Mouse (Mus musculus) midbrain, embryonic 13.5 days (tissue): ENCODE measurements at regions not wholly inside any gene's neighbourhood (a gene's known extent, or its start where the extent isn't known, plus 50 kb on each side); places are given as distances from the start of the nearest gene placed in this dataset.

Source experiments
- ATAC-seq: fragments of 200-750 bp; cut with Nextera tagmentation; 2 replicates; pipeline ENCODE4 v1.8.0; 2017; ENCODE audit warnings: mild to moderate bottlenecking, moderate TSS enrichment, moderate library complexity
- H3K27ac ChIP-seq: fragments of 300-500 bp; sonication (generic); 2 replicates; pipeline ENCODE4 v1.5.1; 2015; ENCODE audit warnings: inconsistent platforms, mild to moderate bottlenecking, moderate library complexity
- H3K27me3 ChIP-seq: fragments of 300-500 bp; sonication (generic); 2 replicates; pipeline ENCODE4 v1.6.1; 2015; ENCODE audit warnings: mild to moderate bottlenecking, inconsistent platforms
- H3K36me3 ChIP-seq: fragments of 300-500 bp; sonication (generic); 2 replicates; pipeline ENCODE4 v1.6.1; 2015; ENCODE audit warnings: mild to moderate bottlenecking, inconsistent platforms
- H3K4me1 ChIP-seq: fragments of 300-500 bp; sonication (generic); replicated peaks from 2 replicates; pipeline ENCODE4 v1.6.1; 2015; ENCODE audit warnings: inconsistent platforms
- H3K4me2 ChIP-seq: fragments of 300-500 bp; sonication (generic); replicated peaks from 2 replicates; pipeline ENCODE4 v1.6.1; 2015; ENCODE audit warnings: moderate library complexity, mild to moderate bottlenecking, inconsistent platforms
- H3K4me3 ChIP-seq: fragments of 300-500 bp; sonication (generic); replicated peaks from 2 replicates; pipeline ENCODE4 v1.5.1; 2015; ENCODE audit warnings: mild to moderate bottlenecking, inconsistent platforms
- H3K9ac ChIP-seq: fragments of 300-500 bp; sonication (generic); replicated peaks from 2 replicates; pipeline ENCODE4 v1.6.1; 2015; ENCODE audit warnings: mild to moderate bottlenecking, inconsistent platforms
- H3K9me3 ChIP-seq: fragments of 300-500 bp; sonication (generic); 2 replicates; pipeline ENCODE4 v1.6.1; 2016; ENCODE audit warnings: mild to moderate bottlenecking, inconsistent platforms
- WGBS: fragments of 180-500 bp; shearing (Covaris S2); methylation state at CpG from one replicate; pipeline ENCODE4 v1.1.7; 2015; 5-methylcytosine and 5-hydroxymethylcytosine counted together

- 80% methylated on average over 2 of the region's 2 CpGs for WGBS
- Histone ChIP-seq H3K27ac (no peak overlapping the region), H3K4me1 (peaks cover 6% of the 10 kb centered on the region; the same call in 1 of the 2 replicates), H3K9me3 (no peaks in the 10 kb centered on the region), H3K27me3 (no peaks in the 10 kb centered on the region), H3K9ac (no peak overlapping the region), H3K4me3 (no peak overlapping the region), H3K4me2 (no peak overlapping the region), H3K36me3 (no peaks in the 10 kb centered on the region)
- no peak for ATAC-seq
These were observed 363.2 kb upstream of the Trib2 start for GRCm38 (mm10) chr12:16179897-16180296.

DNA sequence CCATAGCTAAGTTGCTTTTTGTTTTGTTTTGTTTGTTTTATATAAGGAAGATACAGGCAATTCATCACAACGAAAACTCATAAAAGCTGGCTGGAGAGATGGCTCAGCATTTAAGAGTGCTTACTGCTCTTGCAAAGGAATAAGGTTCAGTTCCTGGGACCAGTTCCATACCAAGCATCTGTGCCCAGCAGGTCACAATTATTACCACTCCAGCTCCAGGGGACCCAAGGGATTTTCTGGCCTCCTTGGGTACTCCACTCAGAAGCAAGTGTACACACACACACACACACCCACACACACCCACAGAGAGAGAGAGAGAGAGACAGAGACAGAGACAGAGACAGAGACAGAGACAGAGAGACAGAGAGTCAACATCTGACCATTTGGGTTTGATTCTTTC lies 359.6 kb upstream of the Trib2 start:
- Histone ChIP-seq H3K4me2 (no peak overlapping the region), H3K4me1 (no peaks in the 10 kb centered on the region), H3K9me3 (no peaks in the 10 kb centered on the region), H3K36me3 (no peaks in the 10 kb centered on the region), H3K27ac (no peak overlapping the region), H3K27me3 (no peaks in the 10 kb centered on the region), H3K9ac (no peak overlapping the region), H3K4me3 (no peak overlapping the region)
- no peak for ATAC-seq
- 91% methylated on average over 1 of the region's 1 CpGs for WGBS

- WGBS: 87% methylated on average over 2 of the region's 2 CpGs
These were observed 355.5 kb upstream of the Trib2 start for GRCm38 (mm10) chr12:16172176-16172575.

DNA sequence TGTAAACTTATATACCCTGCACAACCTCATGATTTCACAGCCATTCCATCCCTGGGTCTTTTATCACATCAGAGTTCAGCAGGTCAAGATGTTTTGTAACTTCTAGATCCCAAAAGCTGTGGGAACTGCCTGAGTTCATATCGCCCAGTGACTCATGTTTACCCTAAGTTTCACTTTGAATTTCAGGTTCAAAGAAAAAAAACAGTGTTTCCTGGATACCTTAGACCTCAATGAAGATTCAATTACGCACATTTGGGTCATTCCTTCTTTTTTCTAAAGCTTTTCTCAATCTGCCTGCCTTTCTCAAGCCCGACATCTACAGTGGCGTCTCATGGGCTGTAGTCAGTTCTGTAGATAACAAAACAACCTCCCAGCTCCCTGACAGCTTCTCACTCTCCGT lies 354.9 kb upstream of the Trib2 start:
- Histone ChIP-seq H3K27me3 (no peaks in the 10 kb centered on the region), H3K9me3 (no peaks in the 10 kb centered on the region), H3K4me3 (no peak overlapping the region), H3K9ac (no peak overlapping the region), H3K4me2 (no peak overlapping the region), H3K27ac (no peak overlapping the region), H3K36me3 (no peaks in the 10 kb centered on the region), H3K4me1 (no peaks in the 10 kb centered on the region)
- WGBS: 88% methylated on average over 5 of the region's 5 CpGs
- ATAC-seq: no peak

More at GRCm38 (mm10) chr12:16172176-16172575, 355.5 kb upstream of the Trib2 start:
- Histone ChIP-seq H3K27me3 (no peaks in the 10 kb centered on the region), H3K9me3 (no peaks in the 10 kb centered on the region), H3K36me3 (no peaks in the 10 kb centered on the region), H3K4me1 (no peaks in the 10 kb centered on the region), H3K4me2 (no peak overlapping the region), H3K4me3 (no peak overlapping the region), H3K27ac (no peak overlapping the region), H3K9ac (no peak overlapping the region)
- ATAC-seq: no peak

DNA sequence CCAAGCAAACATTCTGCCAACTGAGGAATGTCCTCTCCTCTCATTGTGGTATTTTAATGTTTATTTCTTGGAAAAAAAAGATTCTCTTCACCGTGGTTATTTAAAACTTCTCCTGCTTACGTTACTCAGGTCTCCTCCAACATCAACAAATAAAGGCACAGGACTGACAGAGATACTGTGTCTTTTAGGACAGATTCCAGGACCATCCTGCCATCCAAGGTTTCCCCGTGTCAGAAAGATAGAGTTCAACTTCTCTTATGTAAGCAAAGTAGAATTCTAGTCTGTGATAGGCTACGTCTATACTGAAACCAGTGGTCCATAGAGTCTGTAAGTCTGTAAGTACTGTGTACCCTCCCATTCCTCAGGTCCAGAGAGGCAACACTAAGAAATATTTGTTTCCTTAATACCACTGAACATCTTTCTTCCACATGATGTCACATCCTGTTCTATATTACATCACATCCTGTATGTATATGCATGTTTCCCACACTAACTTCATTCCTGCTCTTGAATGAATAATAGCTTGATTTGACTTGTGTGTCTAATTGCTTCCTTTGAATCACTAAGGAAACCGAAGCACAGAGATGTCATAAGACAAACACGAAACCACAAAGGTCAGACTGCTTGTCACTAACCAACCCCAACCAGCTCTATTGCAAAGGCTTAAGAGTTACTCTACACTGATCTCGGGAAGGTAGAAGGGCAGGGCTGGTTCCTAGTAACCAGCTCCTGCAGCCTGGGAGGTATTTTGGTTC lies 353.2 kb upstream of the Trib2 start:
- no peak overlapping the region for H3K4me3 ChIP-seq
- no peak for ATAC-seq
- H3K27ac ChIP-seq: no peak overlapping the region
- H3K4me2 ChIP-seq: no peak overlapping the region
- H3K36me3 ChIP-seq: no peaks in the 10 kb centered on the region
- no peaks in the 10 kb centered on the region for H3K27me3 ChIP-seq
- H3K9me3 ChIP-seq: no peaks in the 10 kb centered on the region
- 90% methylated on average over 7 of the region's 7 CpGs for WGBS
- no peak overlapping the region for H3K9ac ChIP-seq
- no peaks in the 10 kb centered on the region for H3K4me1 ChIP-seq

- no peak for ATAC-seq
- H3K9ac ChIP-seq: no peak overlapping the region
- 82% methylated on average over 7 of the region's 7 CpGs for WGBS
These were observed 351.1 kb upstream of the Trib2 start for GRCm38 (mm10) chr12:16167793-16168343.

DNA sequence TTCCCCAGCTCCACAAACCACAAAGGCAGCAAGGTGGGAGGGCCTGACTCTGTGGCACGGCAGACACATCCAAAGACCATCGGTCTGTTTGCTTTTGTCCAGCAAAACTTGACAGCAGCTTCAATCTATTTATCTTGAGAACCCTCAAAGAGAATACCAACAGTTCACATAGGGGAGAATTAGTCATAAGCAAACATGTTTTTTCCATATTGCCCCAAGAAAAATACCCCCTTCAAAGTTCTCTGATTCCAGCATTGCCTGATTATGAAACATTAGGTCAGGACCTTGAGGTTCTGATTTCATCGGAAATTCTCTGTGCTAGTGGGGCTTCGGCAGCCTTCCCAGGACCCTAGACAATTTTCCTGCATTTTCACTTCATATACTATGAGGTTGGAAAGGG lies 348.4 kb upstream of the Trib2 start:
- H3K9ac ChIP-seq: no peak overlapping the region
- ATAC-seq: no peak
- H3K4me3 ChIP-seq: no peak overlapping the region
- H3K27me3 ChIP-seq: no peaks in the 10 kb centered on the region
- H3K4me1 ChIP-seq: no peaks in the 10 kb centered on the region
- 87% methylated on average over 4 of the region's 4 CpGs for WGBS
- no peaks in the 10 kb centered on the region for H3K36me3 ChIP-seq
- H3K4me2 ChIP-seq: no peak overlapping the region
- H3K9me3 ChIP-seq: no peaks in the 10 kb centered on the region
- H3K27ac ChIP-seq: no peak overlapping the region

More at GRCm38 (mm10) chr12:16167793-16168343, 351.1 kb upstream of the Trib2 start:
- Histone ChIP-seq H3K9me3 (no peaks in the 10 kb centered on the region), H3K4me3 (no peak overlapping the region), H3K4me2 (no peak overlapping the region), H3K27me3 (no peaks in the 10 kb centered on the region), H3K4me1 (no peaks in the 10 kb centered on the region), H3K36me3 (no peaks in the 10 kb centered on the region), H3K27ac (no peak overlapping the region)

DNA sequence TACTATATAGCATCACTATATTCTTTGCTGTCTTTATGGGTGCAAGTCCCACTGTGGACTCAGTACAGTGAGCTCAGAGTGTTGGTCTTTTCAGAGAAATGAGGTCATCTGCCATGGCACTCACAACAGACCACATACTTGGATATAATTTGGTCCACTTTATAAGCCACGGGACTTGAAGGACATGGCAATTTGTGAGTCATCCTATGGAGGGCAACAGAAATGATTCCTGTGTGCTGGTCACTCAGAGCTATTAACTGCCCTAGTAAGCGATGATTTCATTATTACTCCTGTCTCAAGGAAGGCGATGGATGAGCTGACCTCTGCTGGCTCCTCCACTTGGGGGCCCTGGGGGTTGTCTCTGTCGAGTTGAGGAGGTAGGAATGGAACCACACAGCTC lies 345.2 kb upstream of the Trib2 start:
- Histone ChIP-seq H3K9ac (no peak overlapping the region), H3K27ac (no peak overlapping the region), H3K9me3 (no peaks in the 10 kb centered on the region), H3K4me2 (no peak overlapping the region), H3K36me3 (no peaks in the 10 kb centered on the region), H3K4me3 (no peak overlapping the region), H3K27me3 (no peaks in the 10 kb centered on the region), H3K4me1 (no peaks in the 10 kb centered on the region)
- ATAC-seq: no peak
- WGBS: 81% methylated on average over 4 of the region's 4 CpGs

DNA sequence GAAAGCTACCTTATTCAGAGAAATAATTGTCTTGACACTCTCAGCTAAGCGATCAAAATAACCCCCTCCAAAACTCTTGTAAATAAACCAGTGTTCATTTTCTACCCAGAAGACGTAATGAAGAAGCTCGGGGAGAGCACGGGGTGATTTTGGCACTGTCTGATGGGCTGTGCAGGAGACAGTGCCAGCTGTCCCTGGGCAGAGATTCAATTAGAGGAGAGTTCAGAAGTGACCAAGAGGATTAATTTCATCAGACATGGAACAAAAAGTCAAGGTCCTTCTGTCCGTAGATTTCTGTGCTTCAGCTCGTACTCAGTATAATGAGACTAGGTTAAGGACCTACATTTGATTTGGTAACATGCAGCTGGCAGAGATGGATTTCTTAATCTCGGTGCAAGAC lies 341.2 kb upstream of the Trib2 start:
- H3K9me3 ChIP-seq: no peaks in the 10 kb centered on the region
- H3K4me1 ChIP-seq: peaks cover 13% of the 10 kb centered on the region
- no peaks in the 10 kb centered on the region for H3K27me3 ChIP-seq
- no peak overlapping the region for H3K4me2 ChIP-seq
- no peak overlapping the region for H3K9ac ChIP-seq
- no peak overlapping the region for H3K27ac ChIP-seq
- WGBS: 72% methylated on average over 7 of the region's 7 CpGs
- H3K36me3 ChIP-seq: no peaks in the 10 kb centered on the region
- no peak for ATAC-seq
- H3K4me3 ChIP-seq: no peak overlapping the region

DNA sequence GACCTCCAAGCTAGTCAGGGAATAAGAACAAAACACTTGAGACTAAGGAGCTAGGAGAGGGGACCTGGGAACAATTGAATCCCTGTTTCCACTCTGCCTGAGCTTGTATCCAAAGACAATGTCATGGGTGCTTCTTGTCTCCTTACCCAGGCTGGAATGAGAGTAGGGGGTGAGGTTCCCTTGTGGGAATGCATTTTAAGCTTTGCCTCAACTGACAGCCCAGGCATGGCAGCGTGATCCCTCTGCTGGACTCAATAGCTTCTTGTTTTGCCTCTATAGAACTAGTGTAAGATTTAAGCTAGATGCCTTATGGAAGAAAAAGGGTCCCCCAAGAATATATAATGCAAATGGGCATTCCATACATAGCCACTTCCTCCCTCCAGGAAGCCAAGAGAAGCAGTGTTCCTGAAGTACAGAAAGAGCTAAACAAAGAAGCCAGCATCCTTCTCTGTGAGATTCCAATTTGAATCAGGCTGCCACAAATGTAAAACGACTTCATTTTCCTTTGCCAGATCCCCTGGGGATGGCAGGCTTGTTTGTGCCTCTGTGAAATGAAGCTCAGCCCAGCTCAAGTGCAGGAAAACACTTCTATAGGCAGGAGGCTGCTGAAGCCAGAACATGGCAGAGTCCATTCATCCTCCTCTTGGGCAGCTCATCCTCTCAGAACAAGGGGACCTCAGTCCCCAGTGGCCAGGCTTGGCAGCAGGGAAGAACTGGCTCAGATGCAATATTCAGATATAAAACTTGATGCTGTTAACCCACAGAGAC lies 339.3 kb upstream of the Trib2 start:
- no peak overlapping the region for H3K27ac ChIP-seq
- WGBS: 12% methylated on average over 2 of the region's 2 CpGs
- H3K4me3 ChIP-seq: no peak overlapping the region
- no peaks in the 10 kb centered on the region for H3K36me3 ChIP-seq
- peaks cover 13% of the 10 kb centered on the region for H3K4me1 ChIP-seq
- no peak overlapping the region; the same call in 1 of the 2 replicates for H3K9ac ChIP-seq
- no peak overlapping the region for H3K4me2 ChIP-seq
- H3K9me3 ChIP-seq: no peaks in the 10 kb centered on the region
- peak; percentile 83 for ATAC-seq
- H3K27me3 ChIP-seq: no peaks in the 10 kb centered on the region

- peaks cover 16% of the 10 kb centered on the region for H3K4me1 ChIP-seq
- H3K9ac ChIP-seq: no peak overlapping the region
- no peaks in the 10 kb centered on the region for H3K9me3 ChIP-seq
- H3K27ac ChIP-seq: no peak overlapping the region
- ATAC-seq: no peak
- H3K4me2 ChIP-seq: no peak overlapping the region
- 89% methylated on average over 1 of the region's 1 CpGs for WGBS
- H3K27me3 ChIP-seq: no peaks in the 10 kb centered on the region
- H3K4me3 ChIP-seq: no peak overlapping the region
- H3K36me3 ChIP-seq: no peaks in the 10 kb centered on the region
These were observed 337.5 kb upstream of the Trib2 start for GRCm38 (mm10) chr12:16154256-16154655.

DNA sequence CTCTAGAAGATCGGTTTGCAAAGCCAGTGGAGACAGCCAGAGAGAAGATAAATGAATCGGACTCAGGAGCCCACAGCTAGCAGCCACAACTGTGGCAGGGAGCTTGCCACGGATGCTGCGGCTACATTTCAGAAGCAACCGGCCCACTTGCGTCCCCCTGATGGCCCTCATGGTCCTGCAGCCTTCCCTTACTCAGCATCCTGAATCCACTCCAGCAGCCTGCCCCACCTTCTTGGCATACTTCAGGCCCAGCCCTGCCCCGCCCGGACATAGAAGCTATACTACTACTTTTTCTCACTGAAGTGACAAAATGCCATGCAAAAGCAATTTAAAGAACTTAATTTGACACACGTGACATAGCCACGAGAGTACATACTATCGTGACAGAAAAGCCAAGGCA lies 335.4 kb upstream of the Trib2 start:
- Histone ChIP-seq H3K27me3 (no peaks in the 10 kb centered on the region), H3K36me3 (no peaks in the 10 kb centered on the region), H3K9ac (no peak overlapping the region), H3K27ac (no peak overlapping the region), H3K4me2 (no peak overlapping the region), H3K4me3 (no peak overlapping the region), H3K4me1 (peaks cover 16% of the 10 kb centered on the region), H3K9me3 (no peaks in the 10 kb centered on the region)
- ATAC-seq: no peak
- WGBS: 90% methylated on average over 11 of the region's 11 CpGs
